Mouse (Mus musculus) hindbrain, embryonic 12.5 days (tissue): ENCODE results near the gene Abcg3. TPM values are rescaled to one million over a fixed set of nuclear protein-coding genes. Genes with fewer than 3 reads are reported as not detected.

ENCODE experiments used
- polyA plus RNA-seq: library from polyadenylated mRNA; unstranded; fragments of >200 nt; fragmentation: Nextera tagmentation; extraction: Ambion mirVana; gene quantifications from 2 replicates; pipeline ENCODE4 v1.2.1, GENCODE M21; 2016

Abcg3 gene
- polyA plus RNA-seq, 1 experiment from 2014 or later = 0.94 TPM

Other genes with a start within 250 kb of the Abcg3 start
- gene Zfp951, start 122.6 kb downstream of the Abcg3 start, polyA plus RNA-seq = 3.5 TPM in 2 replicates
- 1.4 and 1.6 TPM in 2 replicates for gene Gbp9, start 156.8 kb upstream of the Abcg3 start, polyA plus RNA-seq
- gene Gbp8, start 156.8 kb upstream of the Abcg3 start, polyA plus RNA-seq = 0.52 and 0.93 TPM in 2 replicates
- gene Gbp4, start 156.9 kb upstream of the Abcg3 start, polyA plus RNA-seq = 0.66 and 1.0 TPM in 2 replicates